Mouse (Mus musculus): Measurements from ENCODE around the gene Kcnh3. TPM values are rescaled to one million over a fixed set of nuclear protein-coding genes. Genes with fewer than 3 reads are reported as not detected.

Kcnh3 gene
- total and polyA plus RNA-seq, 2 experiments from 2014 or later = 1.2 to 3.6 TPM

DNA sequence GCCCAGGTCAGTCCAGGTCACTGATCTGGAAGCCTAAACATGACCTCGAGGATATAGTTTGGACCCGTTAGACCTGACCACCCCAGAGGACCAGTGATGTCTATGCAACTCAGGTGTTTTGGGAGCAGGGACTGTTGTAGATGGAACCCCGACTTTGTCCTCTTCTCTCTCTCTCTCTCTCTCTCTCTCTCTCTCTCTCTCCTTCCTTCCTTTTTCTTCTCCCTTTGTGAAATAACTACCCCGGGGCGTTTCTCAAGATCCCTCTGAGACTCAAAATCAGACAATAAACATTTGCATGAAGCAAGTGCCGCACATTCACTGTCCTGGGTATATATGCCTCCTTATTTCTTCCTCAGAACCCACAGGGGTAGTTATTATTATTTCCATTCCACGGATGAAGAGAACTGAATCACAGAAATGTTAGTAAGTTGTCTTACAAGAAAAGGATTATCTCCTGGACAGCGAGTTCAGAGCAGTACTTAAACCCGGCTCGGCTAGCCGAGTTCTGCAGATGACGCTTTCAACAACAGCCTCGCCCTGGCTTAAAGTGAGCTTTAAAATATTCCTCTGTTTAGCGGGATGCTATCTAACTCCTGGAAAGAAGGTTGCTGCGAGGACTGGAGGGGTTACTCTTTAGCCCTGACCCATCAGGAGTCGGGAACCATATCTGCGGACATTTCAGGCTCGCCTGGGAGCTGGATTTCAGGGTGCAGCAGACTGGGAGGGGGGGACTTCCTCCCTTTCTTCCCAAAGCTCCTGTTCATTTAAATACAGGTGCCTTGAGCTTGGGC is 1.7 kb upstream of the Kcnh3 start:
- Histone ChIP-seq H3K4me2 (ENCODE audit: low read depth, low read length) (peak overlapping the region; percentile 57), H3K9ac (replicated peaks; ENCODE audit: low read length) (no peak overlapping the region), H3K27ac (no peak overlapping the region), H3K9me3 (ENCODE audit: low read length) (no peaks in the 10 kb centered on the region), H3K4me3 (ENCODE audit: low read length) (peak overlapping the region; percentile 32), H3K36me3 (ENCODE audit: insufficient read depth, low read length) (no peaks in the 10 kb centered on the region), H3K4me1 (ENCODE audit: insufficient read depth, low read length) (peaks cover 11% of the 10 kb centered on the region), H3K27me3 (ENCODE audit: insufficient read depth, low read length) (peaks cover 55% of the 10 kb centered on the region)
- TF ChIP-seq CTCF (IDR thresholded peaks at IDR 0.05; ENCODE audit: low read depth) = no peak
- WGBS = 4% methylated on average over 18 of the region's 18 CpGs
- ATAC-seq (no peak), DNase-seq (ENCODE audit: low spot score) (no peak)

- peaks cover 11% of the 10 kb centered on the region for H3K4me1 ChIP-seq (ENCODE audit: insufficient read depth, low read length)
- no peak overlapping the region for H3K27ac ChIP-seq
- peak overlapping the region; percentile 32 for H3K4me3 ChIP-seq (ENCODE audit: low read length)
- H3K27me3 ChIP-seq (ENCODE audit: insufficient read depth, low read length) = peaks cover 57% of the 10 kb centered on the region
- no peaks in the 10 kb centered on the region for H3K9me3 ChIP-seq (ENCODE audit: low read length)
- no peak for ATAC-seq
- no peak for TF ChIP-seq CTCF (IDR thresholded peaks at IDR 0.05; ENCODE audit: low read depth)
- no peaks in the 10 kb centered on the region for H3K36me3 ChIP-seq (ENCODE audit: insufficient read depth, low read length)
- H3K4me2 ChIP-seq (ENCODE audit: low read depth, low read length) = peak overlapping the region; percentile 57
- DNase-seq (ENCODE audit: low spot score) = peak; percentile 27
- 0% methylated on average over 37 of the region's 46 CpGs for WGBS
- no peak overlapping the region for H3K9ac ChIP-seq (replicated peaks; ENCODE audit: low read length)
These were observed 965 bp upstream of the Kcnh3 start for GRCm38 (mm10) chr15:99223585-99224207.

GRCm38 (mm10) chr15:99225081-99225810 is 585 bp downstream of the Kcnh3 start:
- Histone ChIP-seq H3K27me3 (ENCODE audit: insufficient read depth, low read length) (peaks cover 53% of the 10 kb centered on the region), H3K9ac (replicated peaks; ENCODE audit: low read length) (0 out of 2 replicates have a peak overlapping the region, but pooled peaks have one; percentile 9), H3K27ac (no peak overlapping the region), H3K36me3 (ENCODE audit: insufficient read depth, low read length) (no peaks in the 10 kb centered on the region), H3K4me3 (ENCODE audit: low read length) (peak overlapping the region; percentile 32), H3K9me3 (ENCODE audit: low read length) (no peaks in the 10 kb centered on the region), H3K4me2 (ENCODE audit: low read depth, low read length) (peak overlapping the region; percentile 57; the same call in 1 of the 2 replicates), H3K4me1 (ENCODE audit: insufficient read depth, low read length) (peaks cover 11% of the 10 kb centered on the region)
- ATAC-seq (no peak), DNase-seq (ENCODE audit: low spot score) (peak; percentile 13)
- TF ChIP-seq CTCF (IDR thresholded peaks at IDR 0.05; ENCODE audit: low read depth) = no peak
- 2% methylated on average over 22 of the region's 22 CpGs for WGBS

DNA sequence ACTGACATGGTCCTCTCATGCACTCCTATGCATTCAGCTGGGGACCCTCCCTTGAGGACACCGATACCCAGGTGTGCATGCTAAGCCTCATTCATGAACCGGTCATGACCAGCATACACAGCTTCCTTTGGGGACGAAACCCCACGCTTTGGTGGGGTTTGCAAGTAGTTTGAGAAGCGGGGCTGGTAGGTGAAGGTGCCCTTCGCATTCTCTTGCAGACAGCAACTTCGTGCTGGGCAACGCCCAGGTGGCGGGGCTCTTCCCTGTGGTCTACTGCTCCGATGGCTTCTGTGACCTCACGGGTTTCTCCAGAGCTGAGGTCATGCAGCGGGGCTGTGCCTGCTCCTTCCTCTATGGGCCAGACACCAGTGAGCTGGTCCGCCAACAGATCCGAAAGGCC is 1.4 kb downstream of the Kcnh3 start:
- ATAC-seq = no peak
- Histone ChIP-seq H3K4me3 (ENCODE audit: low read length) (no peak overlapping the region), H3K36me3 (ENCODE audit: insufficient read depth, low read length) (no peaks in the 10 kb centered on the region), H3K27me3 (ENCODE audit: insufficient read depth, low read length) (peaks cover 53% of the 10 kb centered on the region), H3K9me3 (ENCODE audit: low read length) (no peaks in the 10 kb centered on the region), H3K27ac (no peak overlapping the region), H3K4me2 (ENCODE audit: low read depth, low read length) (0 out of 2 replicates have a peak overlapping the region, but pooled peaks have one; percentile 6), H3K9ac (replicated peaks; ENCODE audit: low read length) (no peak overlapping the region), H3K4me1 (ENCODE audit: insufficient read depth, low read length) (peaks cover 11% of the 10 kb centered on the region)
- WGBS = 24% methylated on average over 14 of the region's 14 CpGs
- no peak for DNase-seq (ENCODE audit: low spot score)
- TF ChIP-seq CTCF (IDR thresholded peaks at IDR 0.05; ENCODE audit: low read depth) = no peak

DNA sequence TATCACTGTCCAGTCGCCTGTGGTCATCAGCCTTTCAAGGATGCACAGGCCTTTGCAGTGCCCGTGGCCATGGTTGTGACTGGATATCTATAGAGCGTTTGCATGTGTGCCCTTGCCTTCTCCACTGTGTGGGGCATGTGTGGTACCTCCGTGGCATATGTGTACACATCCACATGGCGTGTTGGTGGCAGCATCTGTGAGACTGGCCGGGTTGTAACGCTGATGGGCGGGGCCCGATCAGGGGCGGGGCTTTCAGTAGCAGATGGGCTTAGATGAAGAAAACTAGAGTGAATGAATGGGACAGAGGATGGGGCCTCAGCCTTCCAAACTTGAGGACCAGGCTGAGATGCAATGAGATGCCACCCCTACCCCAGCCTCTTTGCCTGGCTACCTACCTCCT is 7.3 kb downstream of the Kcnh3 start:
- H3K4me2 ChIP-seq (ENCODE audit: low read depth, low read length) = no peak overlapping the region
- 68% methylated on average over 10 of the region's 10 CpGs for WGBS
- H3K36me3 ChIP-seq (ENCODE audit: insufficient read depth, low read length) = no peaks in the 10 kb centered on the region
- ATAC-seq (no peak), DNase-seq (ENCODE audit: low spot score) (no peak)
- H3K4me3 ChIP-seq (ENCODE audit: low read length) = no peak overlapping the region
- no peak overlapping the region for H3K27ac ChIP-seq
- no peak overlapping the region for H3K9ac ChIP-seq (replicated peaks; ENCODE audit: low read length)
- peaks cover 14% of the 10 kb centered on the region; the same call in 1 of the 2 replicates for H3K27me3 ChIP-seq (ENCODE audit: insufficient read depth, low read length)
- TF ChIP-seq CTCF (IDR thresholded peaks at IDR 0.05; ENCODE audit: low read depth) = no peak
- no peaks in the 10 kb centered on the region for H3K4me1 ChIP-seq (ENCODE audit: insufficient read depth, low read length)
- H3K9me3 ChIP-seq (ENCODE audit: low read length) = no peaks in the 10 kb centered on the region

DNA sequence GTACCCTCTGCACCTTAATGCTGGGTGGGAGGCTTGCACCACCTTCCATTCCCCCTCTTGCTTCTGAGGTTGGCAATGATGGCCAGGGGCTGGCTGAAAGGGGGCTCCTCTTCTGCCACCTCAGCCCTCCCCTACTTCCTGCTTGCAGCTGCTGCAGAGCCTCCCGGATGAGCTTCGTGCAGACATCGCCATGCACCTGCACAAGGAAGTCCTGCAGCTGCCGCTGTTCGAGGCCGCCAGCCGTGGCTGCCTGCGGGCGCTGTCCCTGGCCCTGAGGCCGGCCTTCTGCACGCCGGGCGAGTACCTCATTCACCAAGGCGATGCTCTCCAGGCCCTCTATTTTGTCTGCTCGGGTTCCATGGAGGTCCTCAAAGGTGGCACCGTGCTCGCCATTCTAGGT is 9.1 kb downstream of the Kcnh3 start:
- ATAC-seq = no peak
- WGBS = 58% methylated on average over 17 of the region's 17 CpGs
- H3K36me3 ChIP-seq (ENCODE audit: insufficient read depth, low read length) = no peaks in the 10 kb centered on the region
- no peaks in the 10 kb centered on the region for H3K4me1 ChIP-seq (ENCODE audit: insufficient read depth, low read length)
- no peak for DNase-seq (ENCODE audit: low spot score)
- no peaks in the 10 kb centered on the region for H3K9me3 ChIP-seq (ENCODE audit: low read length)
- no peak overlapping the region for H3K27ac ChIP-seq
- no peaks in the 10 kb centered on the region for H3K27me3 ChIP-seq (ENCODE audit: insufficient read depth, low read length)
- no peak overlapping the region for H3K9ac ChIP-seq (replicated peaks; ENCODE audit: low read length)
- no peak overlapping the region for H3K4me2 ChIP-seq (ENCODE audit: low read depth, low read length)
- H3K4me3 ChIP-seq (ENCODE audit: low read length) = no peak overlapping the region
- TF ChIP-seq CTCF (IDR thresholded peaks at IDR 0.05; ENCODE audit: low read depth) = no peak

Measured in hindbrain, postnatal 0 days (tissue).